Mouse (Mus musculus) gastrocnemius, postnatal 14 days (tissue): ENCODE results near the gene Scmh1. TPM values are rescaled to one million over a fixed set of nuclear protein-coding genes. Genes with fewer than 3 reads are reported as not detected.
A peak's percentile ranks its signal among the peaks of the same experiment; 100 is the strongest.
"Not testable (repeated sequence)": the region's sequence is repeated elsewhere in the genome, so short reads cannot be mapped to it uniquely, and the experiment has no call there.

Source experiments
- DNase-seq: peaks from one replicate; pipeline ENCODE4 v3.0.0; 2021; ENCODE audit warnings: mixed read lengths
- intact Hi-C: fragments of 180-260 bp; cut with DNase I; formaldehyde crosslinking; loops from one replicate; pipeline ENCODE4 v1.15.1; 2025; ENCODE audit warnings: low total_unique reads
- total RNA-seq, 2 experiments: library from RNA; stranded (reverse); gene quantifications; 2 replicates each; pipeline ENCODE4 v1.2.3; 2021

The Scmh1 gene
- total RNA-seq, 2 experiments from 2014 or later = 32.2 to 32.5 TPM

DNA sequence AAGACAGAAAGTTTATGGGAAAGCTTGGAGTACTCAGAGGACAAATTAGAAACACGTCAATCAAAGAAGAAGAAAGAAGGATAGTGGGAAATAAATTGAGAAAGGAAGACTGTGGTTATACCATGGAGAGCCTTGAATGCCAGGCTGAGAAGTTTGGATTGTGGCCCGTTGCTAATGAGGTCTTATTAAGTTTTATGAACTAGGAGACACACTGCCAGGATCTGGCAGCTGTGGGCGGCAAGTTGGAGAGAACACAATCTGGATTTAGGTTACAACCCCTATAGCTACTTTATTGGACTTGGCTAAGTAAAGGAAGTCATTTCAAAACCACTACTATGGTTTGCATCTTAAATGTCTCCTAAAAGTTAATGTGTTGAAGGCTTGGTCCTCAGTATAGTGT lies 4.8 kb upstream of the Scmh1 start:
- intact Hi-C loops = no loop called here

DNA sequence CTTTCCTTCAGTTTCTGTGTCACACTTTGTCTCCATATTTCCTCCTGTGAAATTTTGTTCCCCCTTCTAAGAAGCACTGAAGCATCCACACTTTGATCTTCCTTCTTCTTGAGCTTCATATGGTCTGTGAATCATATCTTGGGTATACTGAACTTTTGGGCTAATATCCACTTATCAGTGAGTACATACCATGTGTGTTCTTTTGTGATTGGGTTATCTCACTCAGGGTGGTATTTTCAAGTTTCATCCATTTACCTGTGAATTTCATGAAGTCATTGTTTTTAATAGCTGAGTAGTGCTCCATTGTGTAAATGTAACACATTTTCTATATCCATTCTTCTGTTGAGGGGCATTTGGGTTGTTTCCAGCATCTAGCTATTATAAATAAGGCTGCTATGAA lies 3.0 kb upstream of the Scmh1 start:
- DNase-seq, intact Hi-C loops: not testable (repeated sequence)

More for the DNA sequence above, 4.8 kb upstream of the Scmh1 start:
- DNase-seq = no peak

DNA sequence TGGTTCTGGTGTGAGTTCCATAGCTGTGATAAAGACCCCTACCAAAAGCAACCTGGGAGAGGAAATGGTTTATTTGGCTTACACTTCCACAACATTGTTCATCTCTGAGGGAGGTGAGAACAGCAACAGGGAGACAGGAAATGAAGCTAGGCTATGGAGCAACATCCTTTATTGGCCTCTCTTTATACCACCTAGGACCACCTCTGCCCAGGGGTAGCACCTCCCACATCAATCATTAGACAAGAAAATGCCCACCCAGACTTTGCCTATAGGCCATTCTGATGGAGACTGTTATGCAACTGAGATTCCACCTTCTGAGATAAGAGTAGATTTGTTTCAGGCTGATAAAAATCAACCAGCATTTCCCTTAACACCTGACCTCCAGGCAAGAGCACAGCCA lies 834 bp upstream of the Scmh1 start:
- intact Hi-C loops = no loop called here
- no peak for DNase-seq

DNA sequence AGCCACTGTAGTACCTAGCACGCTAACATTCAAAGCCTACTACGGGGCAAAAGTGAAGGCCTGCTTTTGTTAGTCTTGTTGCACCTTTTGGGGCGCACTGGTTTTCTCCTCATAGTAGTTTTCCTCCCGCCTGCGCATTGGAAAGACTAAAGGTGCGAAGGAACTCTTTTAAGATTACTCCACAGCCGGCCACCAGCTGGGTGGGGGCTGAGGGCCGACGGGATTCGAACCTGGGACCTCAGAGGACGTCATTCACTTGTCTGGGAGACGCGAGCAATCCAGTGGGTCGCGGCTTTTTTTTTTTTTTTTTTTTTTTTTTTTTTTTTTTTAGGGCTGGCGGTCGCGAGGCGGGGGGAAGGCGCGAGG lies 320 bp upstream of the Scmh1 start:
- DNase-seq = no peak
- intact Hi-C loops = no loop called here

DNA sequence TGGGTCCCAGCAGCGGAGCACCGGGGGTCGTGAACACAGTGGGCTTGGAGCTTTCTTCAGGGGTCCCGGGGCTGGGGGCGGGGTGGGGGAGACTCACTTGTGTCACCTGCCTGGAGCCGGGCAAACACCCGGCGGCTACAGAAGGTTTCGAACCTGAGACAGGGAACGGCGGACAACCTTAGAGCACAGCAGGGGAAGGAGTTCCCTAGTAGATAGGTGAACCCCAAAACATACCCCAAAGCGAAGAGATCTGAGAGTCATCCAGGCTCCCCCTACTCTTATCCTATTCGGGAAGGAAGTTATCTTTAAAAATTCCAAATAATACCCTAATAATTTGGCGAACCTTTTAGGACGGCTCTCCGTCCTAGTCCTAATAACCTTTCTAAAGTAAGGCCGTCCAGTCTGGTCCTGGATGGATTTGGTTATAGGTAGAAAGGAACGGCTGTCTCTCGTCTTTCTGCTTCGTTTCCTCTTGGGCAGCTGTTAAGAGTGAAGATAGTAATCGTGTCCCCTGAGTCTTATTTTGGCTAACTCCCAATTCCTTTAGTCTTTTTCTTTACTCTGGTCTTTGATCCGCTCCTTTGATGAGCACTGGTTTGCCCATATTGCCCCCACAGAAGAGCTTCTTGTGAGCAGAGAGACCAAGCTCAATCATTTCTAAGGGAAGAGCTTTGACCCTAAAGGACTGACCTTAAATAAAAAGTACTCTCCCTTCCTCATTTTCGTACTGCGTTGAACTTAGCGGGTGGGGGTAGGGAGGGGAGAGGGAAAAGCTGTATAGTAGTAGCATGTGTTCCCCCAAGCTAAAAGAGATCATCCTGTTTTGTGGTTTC lies 941 bp downstream of the Scmh1 start:
- no peak for DNase-seq
- intact Hi-C loops = no loop called here

DNA sequence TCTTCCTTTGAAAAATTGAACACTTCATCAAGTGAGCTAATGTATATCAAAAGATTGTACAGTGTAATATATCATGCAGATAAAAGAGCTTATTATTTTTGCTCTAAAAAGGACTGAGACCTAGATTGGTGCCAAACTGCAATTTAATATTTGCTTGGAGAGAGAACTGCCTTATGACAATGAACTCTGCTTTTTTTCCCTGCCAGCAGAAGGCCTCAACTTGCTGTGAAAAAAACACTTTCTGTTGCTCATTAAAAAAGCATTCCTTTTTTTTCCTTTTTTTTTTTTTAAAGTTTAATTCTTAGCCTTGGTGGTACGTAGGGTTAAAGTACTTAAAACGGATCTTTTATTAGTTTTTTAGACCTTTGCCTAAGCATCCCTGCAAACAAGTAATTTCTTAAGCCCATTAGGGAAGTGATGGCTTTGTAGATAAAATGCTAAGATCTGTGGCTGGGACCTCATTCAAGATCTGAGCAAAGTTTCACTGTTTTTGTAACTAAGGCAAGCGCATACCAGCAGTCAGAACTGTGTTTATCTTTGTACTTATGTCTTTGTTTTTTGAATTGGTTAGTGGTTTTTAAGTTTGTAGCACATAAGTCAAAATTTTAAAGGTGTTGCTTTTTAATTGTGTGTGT lies 1.7 kb downstream of the Scmh1 start:
- intact Hi-C loops = no loop called here
- no peak for DNase-seq

DNA sequence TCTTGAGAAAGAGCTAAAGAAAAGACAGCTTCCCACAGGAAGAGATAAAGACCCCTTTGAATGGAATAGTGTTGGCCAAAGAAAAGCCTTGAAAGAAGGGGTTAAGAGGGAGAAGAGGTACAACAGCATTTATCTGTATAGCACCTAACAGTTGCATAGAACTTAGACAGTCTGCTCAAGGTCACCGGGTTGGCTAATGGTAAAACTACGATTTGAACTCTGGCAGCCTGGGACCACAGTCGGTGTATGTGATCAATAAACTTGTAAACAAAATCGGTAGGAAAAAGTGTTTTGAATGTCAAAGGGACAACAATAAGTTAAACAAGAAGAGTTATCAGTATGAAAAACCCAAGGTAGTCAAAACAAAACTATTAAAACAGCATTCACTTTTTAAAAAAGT lies 13.0 kb downstream of the Scmh1 start:
- intact Hi-C loops = no loop called here
- DNase-seq = no peak

DNA sequence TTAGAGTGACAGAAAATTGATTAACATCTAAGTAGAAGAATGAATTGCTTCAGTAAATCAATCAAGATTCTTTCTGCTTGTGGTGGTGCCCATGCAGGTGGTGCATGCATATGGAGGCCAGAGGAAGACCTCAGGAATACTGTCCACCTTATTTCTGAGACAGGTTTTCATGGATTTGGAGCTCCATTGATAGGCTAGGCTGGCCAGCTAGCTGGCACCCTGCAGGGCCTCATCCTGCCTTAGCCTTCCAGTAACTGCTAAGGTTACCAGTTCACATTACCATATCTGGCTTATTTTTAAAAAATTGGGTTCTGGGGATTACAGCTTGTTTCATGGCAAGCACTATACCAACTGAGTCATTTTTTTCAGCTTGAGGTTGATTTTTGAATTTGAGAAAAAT lies 15.1 kb downstream of the Scmh1 start:
- no peak for DNase-seq
- intact Hi-C loops = no loop called here

DNA sequence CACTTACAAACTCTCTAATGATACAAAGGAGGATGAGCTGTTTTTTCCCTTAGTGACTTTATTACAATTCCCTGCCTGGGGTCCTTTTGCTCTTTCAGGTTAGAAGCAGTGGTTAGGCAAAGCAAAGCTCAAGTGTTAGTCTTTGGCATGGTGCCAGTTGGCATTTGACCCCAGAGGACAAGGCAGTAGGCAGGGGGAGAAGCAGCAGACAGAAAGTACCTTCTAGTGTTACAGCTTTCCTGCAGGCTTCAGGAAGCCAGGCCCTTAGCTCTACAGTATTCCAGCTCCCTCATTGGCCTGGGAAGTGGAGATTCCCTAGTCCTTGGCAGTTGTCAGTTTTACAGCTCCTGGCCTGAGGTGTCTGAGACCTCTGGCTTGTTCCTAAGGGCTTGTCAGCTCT lies 15.6 kb downstream of the Scmh1 start:
- DNase-seq = peak; percentile 74
- intact Hi-C loops = no loop called here

DNA sequence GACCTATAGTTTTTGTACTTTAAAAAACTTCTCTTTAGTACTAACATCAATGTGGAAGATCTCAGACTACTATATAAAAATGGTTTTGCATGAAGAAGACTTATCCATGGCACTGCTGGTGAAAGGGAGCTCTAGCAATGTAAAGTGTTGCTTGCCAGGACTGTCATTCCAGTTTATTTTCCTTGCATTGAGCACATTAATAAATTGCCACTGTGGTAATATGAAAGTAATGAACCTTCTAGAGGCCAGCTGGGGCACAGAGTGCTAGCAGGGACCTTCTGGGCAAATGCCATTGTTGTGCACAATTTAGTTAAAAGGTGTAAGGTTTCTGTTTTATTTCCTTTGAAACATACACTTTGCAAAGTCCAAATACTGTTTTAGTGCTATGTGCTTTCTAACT lies 25.5 kb downstream of the Scmh1 start:
- intact Hi-C loops = no loop called here
- DNase-seq = no peak

DNA sequence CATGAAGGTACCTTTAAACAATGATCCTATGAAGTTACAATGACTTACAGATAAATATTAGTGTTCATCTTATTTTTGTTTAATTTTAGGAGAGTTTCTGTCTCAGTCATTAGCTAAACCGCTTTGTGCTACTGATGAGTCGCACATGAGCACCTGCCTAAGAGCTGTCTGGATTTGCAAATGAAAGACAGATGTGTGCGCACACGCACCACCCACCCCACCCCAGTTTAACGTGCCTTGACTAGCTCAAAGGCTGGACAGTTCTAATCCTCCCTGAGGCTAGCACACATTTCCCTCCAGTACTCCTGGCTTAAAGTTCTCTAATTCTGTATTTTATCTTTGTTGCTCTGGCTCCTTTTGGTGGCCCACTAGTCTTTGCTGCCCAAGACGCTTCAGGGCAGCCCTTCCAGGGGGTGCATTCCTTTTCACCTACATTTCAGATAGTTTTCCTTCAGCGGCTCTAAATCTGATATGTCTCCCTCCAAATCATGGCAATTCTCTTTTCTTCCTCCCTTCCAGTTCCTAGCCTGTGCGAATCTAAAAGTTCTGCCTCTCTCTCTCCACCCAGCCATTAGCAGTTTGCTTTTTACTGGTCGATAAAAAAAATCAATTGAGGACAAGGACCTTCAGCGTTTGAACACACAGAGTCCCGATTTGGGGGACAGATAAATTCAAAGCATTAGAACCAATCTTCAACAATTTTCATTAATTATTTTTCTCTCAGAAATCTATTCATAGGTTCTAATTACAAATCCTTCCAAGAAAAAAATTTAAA lies 27.7 kb downstream of the Scmh1 start:
- intact Hi-C loops = no loop called here

DNA sequence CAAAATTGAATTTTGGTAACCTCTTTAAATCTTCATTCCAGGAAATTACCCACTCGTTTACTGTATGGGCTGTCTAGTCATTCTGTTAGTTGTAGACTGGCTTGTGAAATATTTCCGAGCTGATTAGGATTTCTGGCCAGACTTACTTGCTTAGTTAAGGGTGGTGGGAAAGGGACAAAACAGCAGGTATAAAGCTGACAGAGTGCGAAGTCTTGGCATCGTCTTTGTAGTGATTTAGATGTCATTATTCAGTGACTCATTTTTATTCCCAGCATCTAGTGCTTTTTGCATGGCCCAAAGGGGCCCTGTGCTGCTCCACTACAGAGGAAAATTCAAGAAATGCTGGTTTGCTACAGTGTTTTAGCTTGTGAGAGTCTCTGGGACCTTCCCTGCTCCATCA lies 56.7 kb downstream of the Scmh1 start:
- DNase-seq = no peak
- intact Hi-C loops = no loop called here

More for the DNA sequence above, 27.7 kb downstream of the Scmh1 start:
- no peak for DNase-seq

DNA sequence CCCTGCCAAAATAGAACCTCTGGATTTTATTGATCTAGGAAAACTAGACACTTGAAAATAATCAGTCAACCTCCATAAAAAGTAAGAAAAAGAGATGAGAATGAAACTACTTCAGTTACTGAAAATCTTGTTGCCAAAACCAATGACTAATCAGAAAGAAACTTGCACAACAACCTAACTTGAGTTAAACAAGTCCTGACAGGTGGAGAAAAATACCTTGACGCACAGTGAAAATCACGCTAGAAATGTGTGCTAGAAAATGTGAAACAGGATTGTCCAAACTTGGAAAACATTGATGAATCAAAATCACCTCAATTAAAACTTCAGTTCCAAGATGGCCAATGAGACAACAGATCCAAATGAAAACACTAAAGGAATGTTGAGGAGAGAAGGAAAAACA lies 67.9 kb downstream of the Scmh1 start:
- no peak for DNase-seq
- intact Hi-C loops = no loop called here

DNA sequence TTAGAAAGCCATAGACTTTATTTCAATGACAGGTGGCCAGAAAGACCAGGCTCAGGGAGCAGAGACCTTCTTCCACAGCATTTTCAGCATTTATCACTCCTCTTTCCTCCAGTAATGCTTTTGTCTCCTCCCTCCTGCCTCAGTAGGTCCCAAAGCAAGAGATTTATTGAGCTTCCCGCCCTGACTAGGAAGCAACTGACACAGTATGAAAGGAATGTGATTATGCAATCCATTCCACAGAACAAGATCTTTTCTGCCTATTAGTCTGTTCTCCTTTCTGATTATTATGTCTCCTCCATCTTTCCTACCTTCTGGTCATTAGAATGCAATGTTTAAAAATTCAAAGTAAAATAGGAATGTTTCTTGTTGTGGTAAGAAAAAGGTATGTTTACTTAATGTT lies 82.6 kb downstream of the Scmh1 start:
- no peak for DNase-seq
- intact Hi-C loops = no loop called here

DNA sequence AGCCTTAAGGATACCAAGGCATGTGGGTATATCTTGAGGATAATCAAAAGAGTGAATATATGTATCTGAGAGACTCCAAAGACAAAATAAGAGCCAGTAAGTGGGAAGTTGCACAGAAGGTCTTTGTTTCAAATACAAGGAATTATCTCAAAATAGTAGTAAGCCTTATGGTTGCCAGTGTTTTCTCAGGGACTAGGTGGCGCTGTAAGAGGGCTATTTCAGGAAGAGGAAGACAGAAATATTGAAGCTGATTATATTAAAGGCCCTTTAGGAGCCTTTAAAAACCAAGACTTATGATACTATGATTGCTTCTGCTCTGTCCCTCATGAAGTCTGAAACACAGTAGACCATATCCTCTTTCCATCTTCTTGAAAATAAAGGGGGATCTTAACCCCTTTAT lies 101.9 kb downstream of the Scmh1 start:
- intact Hi-C loops = no loop called here
- no peak for DNase-seq

DNA sequence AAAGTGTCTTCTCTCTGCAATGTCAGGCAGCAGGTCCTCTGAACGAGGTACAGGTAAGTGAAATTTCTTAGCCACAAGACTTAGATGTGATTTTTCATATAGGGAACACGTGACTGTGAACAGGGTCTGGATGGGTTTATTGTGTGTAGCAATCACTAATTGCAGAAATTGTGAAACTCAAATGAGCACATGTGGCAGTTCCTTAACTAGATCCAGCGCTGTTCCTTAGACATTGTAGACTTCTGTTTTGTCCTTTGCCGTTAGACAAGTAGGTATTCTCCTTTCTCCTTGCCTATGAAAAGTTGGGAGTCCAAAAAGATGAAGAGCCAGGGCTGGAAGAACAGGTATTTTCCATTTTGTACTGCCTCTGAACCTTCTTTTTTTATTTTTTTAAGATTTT lies 106.1 kb downstream of the Scmh1 start:
- DNase-seq = no peak
- intact Hi-C loops = no loop called here

DNA sequence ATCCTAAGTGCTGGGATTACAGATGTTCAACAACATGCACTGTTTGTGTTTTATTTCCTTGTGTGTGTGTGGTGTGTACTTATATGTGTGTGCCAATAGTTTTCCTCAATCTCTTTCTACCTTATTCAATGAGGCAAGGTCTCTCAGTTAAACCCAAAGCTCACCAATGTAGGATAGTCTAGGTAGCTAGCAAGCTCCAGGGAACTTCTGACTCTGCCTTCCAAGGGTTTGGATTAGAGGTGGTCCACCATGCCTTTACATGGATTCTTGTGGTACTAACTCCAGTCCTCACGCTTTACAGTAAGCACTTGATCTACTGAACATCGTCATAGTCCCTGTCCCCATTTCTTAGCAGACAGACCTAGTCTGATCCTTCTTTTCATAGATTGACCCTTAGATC lies 109.3 kb downstream of the Scmh1 start:
- intact Hi-C loops = no loop called here
- no peak for DNase-seq

DNA sequence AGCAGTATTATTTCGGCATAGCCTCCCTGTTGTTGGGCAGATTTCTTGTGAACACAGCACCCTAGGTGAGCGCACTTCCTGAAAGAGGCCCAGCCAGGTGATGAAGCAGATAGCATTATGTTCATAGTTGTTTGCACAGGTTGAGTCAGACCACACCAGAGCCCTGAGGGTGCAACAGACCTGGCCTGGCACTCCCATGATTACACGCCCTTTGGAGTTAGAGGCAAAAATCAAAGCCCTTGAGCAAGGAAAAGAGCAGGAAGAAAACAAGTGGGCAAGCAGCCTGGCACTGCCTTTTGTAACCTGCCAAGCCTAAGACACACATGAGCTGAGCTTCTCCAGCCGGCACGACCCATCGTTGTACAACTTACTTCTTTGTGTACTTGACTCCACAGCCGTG lies 111.4 kb downstream of the Scmh1 start:
- DNase-seq = no peak
- intact Hi-C loops = no loop called here

DNA sequence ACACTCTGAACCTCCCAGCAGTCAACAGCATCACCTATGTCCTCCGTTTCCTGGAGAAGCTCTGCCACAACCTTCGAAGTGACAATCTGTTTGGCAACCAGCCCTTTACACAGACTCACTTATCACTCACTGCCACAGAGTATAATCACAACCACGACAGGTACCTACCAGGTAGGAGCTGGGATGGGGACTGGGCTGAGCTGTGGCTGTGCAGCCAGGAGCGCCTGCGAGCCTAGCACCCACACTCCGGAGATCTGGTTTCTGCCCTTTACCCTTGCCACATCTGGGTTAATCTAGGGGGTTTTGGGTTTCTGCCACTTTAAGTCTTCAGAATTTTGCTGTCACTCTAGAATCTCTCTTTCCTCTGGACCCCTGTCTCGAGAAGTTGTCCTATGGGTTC lies 111.8 kb downstream of the Scmh1 start:
- intact Hi-C loops = no loop called here
- no peak for DNase-seq

DNA sequence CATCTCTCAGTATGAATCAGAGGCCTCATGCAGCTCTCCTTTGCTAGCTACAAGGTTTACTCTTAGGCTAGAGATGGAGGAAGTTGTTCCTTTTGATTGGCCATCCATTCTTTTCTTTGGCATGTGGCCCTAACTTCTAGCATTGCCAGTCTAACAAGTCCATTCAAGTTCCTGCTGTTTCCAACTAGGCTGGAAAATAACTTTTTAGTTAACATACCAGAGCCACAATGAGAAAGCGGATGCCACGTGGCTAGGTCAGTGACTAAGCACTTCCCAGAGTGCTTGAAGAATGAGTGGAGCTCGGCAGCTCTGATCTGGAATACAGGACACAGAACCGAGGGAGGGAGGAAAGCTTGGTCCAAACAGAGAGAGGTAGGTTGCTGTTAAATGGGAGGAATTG lies 112.3 kb downstream of the Scmh1 start:
- intact Hi-C loops = no loop called here

DNA sequence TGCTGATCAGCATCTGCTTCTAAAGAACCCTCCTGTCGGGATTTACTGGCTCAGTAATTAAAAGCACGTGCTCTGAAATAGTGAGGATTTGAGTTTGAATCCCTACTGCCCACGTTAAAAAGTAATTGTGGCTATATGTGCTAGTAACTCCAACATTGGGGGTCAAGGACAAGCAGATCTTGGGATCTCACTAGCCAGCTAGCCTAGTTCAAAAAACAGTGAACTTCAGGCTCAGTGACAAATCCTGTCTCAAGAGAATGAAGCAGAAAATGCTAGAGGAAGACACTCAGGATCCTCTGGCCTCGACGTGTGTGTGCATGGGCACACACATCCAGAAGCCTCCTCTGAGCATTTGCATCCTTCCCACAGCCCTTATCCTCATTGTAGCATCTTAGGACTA lies 116.7 kb downstream of the Scmh1 start:
- DNase-seq = no peak
- intact Hi-C loops = no loop called here

More for the DNA sequence above, 112.3 kb downstream of the Scmh1 start:
- no peak for DNase-seq
